Mouse (Mus musculus): Measurements from ENCODE around the gene Otog.

DNA sequence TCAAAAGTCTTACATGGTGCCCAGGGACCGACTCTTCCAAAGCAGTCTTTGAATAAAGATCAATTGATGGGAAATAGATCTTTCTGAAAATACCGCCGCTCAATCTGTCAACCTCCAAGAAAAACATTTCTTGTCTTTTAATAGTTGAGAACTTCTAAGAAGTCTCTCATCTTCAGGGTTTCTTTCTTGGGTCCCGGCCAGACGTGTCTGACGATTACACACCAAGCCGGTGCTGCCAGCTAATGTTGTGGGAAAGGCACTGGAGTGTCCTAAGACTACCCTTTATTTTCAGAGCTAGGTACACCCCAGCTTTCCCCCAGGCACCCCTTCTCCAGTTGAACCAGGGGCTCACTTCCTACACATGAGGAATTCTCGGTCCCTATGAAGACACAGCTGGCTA is 32.7 kb upstream of the Otog start:
- TF ChIP-seq MAFK (IDR thresholded peaks at IDR 0.05; ENCODE audit: insufficient replicate concordance, low read length): no peak
- no peak for TF ChIP-seq RCOR1 (conservative IDR thresholded peaks at IDR 0.05; ENCODE audit: low read depth, low read length)
- no peak for TF ChIP-seq CTCF (conservative IDR thresholded peaks at IDR 0.05 in 1 of 2, IDR thresholded peaks at IDR 0.05 in 1 of 2; ENCODE audit: low read depth in 2 of 2, low read length in 2 of 2)
- no peak for TF ChIP-seq RAD21 (IDR thresholded peaks at IDR 0.05; ENCODE audit: low read depth, low read length)
- no peak for TF ChIP-seq MAX (IDR thresholded peaks at IDR 0.05; ENCODE audit: low read length)

Data from CH12.LX (cell line).